In the genomic region with DNA sequence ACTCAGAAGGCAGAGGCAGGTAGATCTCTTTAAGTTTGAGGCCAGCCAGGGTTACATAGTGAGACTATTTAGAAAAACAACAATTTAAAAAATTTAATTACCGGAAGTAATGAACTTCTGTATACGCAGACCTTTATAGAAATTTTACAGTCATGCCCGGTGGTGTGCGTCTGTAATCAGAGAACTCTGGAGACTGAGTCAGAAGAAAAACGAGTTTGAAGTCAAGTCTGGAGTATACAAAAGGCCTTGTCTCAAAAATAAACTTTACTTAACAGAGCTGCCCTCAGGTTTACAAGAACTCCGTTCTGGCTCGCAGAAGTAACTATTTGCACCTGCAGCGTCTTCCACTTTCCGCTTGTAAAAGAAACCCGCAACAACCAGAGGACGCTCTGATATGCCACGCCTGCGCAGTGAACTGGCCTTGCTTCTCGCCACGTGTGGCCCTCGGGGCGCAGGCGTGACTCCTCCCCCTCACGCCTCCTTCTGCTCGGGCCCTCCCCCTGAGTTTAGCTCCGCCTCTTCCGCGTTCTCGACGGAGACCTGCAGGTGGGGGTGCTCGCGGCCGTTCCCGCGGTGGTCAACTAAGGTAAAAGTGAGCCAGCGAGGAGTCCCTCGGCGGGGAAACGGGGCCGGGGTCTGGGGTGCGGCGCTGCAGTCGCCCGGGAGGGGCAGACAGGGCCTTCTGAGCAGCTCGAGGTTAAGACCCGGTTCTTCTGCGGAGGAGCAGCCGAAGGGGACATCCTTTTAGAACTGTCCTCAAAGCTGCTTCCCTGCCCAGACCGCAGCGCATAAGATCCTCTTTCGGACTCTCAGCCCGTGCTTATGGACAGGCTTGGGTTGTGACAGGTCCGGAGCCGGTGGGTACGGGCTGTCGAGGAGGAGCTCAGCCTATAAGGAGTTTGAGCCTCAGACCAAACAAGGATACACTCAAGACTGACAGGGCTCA, we compare ENCODE assay signal across 7 mouse cellular contexts. TPM values are rescaled to one million over a fixed set of nuclear protein-coding genes. Genes with fewer than 3 reads are reported as not detected.
DNase-seq lines count a peak whose midpoint lies in the region; ATAC-seq and TF ChIP-seq lines count a peak whose summit lies in the region.

Mknk1 (plus strand) TSS at position 503 of the 946 bp plus-strand sequence.

- H3K4me3 ChIP-seq in intestine, postnatal 0 days (ENCODE audit: low read depth, low read length), result peak within 1 kb of the TSS; percentile 84
- peak within 1 kb of the TSS; percentile 78 for H3K4me3 ChIP-seq in midbrain, embryonic 12.5 days
- H3K4me3 ChIP-seq in small intestine, adult 2 months (ENCODE audit: low read depth, low read length), result peak within 1 kb of the TSS; percentile 84

- peaks cover 21% of the 10 kb centered on the region for H3K36me3 ChIP-seq in intestine, postnatal 0 days (ENCODE audit: control insufficient read depth, insufficient read depth)
- no peaks in the 10 kb centered on the region for H3K36me3 ChIP-seq in midbrain, embryonic 12.5 days
- peaks cover 15% of the 10 kb centered on the region for H3K36me3 ChIP-seq in small intestine, adult 2 months (ENCODE audit: control insufficient read depth, insufficient read depth, low read length)

- peak; percentile 46 for TF ChIP-seq CTCF in intestine, postnatal 0 days (IDR thresholded peaks at IDR 0.05; ENCODE audit: low read depth)
- no peak for TF ChIP-seq CTCF in small intestine, adult 2 months (IDR thresholded peaks at IDR 0.05; ENCODE audit: extremely low read depth, insufficient read length, insufficient replicate concordance, low read depth, low read length)

- peak within 1 kb of the TSS; percentile 83 for H3K9ac ChIP-seq in intestine, postnatal 0 days (ENCODE audit: low read depth, low read length)
- peak within 1 kb of the TSS; percentile 67 for H3K9ac ChIP-seq in midbrain, embryonic 12.5 days (replicated peaks)

- WGBS in intestine, postnatal 0 days, result under 1% methylated on average over 51 of the region's 51 CpGs
- 3% methylated on average over 51 of the region's 51 CpGs for WGBS in midbrain, embryonic 12.5 days
- WGBS in small intestine, adult 2 months, result under 1% methylated on average over 51 of the region's 51 CpGs

- no peaks in the 10 kb centered on the region for H3K9me3 ChIP-seq in intestine, postnatal 0 days (ENCODE audit: control insufficient read depth)
- no peaks in the 10 kb centered on the region for H3K9me3 ChIP-seq in midbrain, embryonic 12.5 days

- ATAC-seq in intestine, postnatal 0 days, result peak; percentile 91
- peak; percentile 95 for ATAC-seq in midbrain, embryonic 12.5 days (ENCODE audit: low FRiP score, low read depth)

- peak; percentile 91 for DNase-seq in adrenal gland, adult 8-10 months
- peak; percentile 93 for DNase-seq in embryo, embryonic 9.5 days (ENCODE audit: extremely low spot score)
- DNase-seq in gonadal fat pad, adult 2 months (ENCODE audit: low read depth), result no peak
- peak; percentile 93 for DNase-seq in left cerebral cortex, postnatal 4 days

- peak; percentile 84 for TF ChIP-seq POLR2A in small intestine, adult 2 months (IDR thresholded peaks at IDR 0.05; ENCODE audit: low read depth, low read length)

- intact Hi-C loops in left cerebral cortex, postnatal 4 days (cut with DNase I), result no loop called here

- peak within 1 kb of the TSS; percentile 85 for H3K4me2 ChIP-seq in intestine, postnatal 0 days (replicated peaks; ENCODE audit: low read depth)
- H3K4me2 ChIP-seq in midbrain, embryonic 12.5 days (replicated peaks), result peak within 1 kb of the TSS; percentile 79

- H3K4me1 ChIP-seq in intestine, postnatal 0 days (replicated peaks; ENCODE audit: control insufficient read depth, insufficient read depth, low read length), result no peaks in the 10 kb centered on the region; the same call in 1 of the 2 replicates
- peaks cover 8% of the 10 kb centered on the region for H3K4me1 ChIP-seq in midbrain, embryonic 12.5 days
- H3K4me1 ChIP-seq in small intestine, adult 2 months (ENCODE audit: control insufficient read depth, insufficient read depth, insufficient read length, low read length), result peaks cover 3% of the 10 kb centered on the region; the same call in 1 of the 2 replicates

- no peaks in the 10 kb centered on the region for H3K27me3 ChIP-seq in intestine, postnatal 0 days (replicated peaks; ENCODE audit: control insufficient read depth, insufficient read depth, low read length)
- H3K27me3 ChIP-seq in midbrain, embryonic 12.5 days, result no peaks in the 10 kb centered on the region
- H3K27me3 ChIP-seq in small intestine, adult 2 months (ENCODE audit: control insufficient read depth, insufficient read depth, low read length), result no peaks in the 10 kb centered on the region

- H3K27ac ChIP-seq in intestine, postnatal 0 days (ENCODE audit: low read depth, low read length), result peak within 1 kb of the TSS; percentile 57; the same call in 1 of the 2 replicates
- peak within 1 kb of the TSS; percentile 39; the same call in 1 of the 2 replicates for H3K27ac ChIP-seq in midbrain, embryonic 12.5 days (replicated peaks)
- 0 out of 2 replicates have a peak within 1 kb of the TSS, but pooled peaks have one; percentile 39 for H3K27ac ChIP-seq in small intestine, adult 2 months (ENCODE audit: insufficient read depth, low read depth, low read length)

RNA-seq across cellular contexts. Expression of gene Mknk1, which starts in this region (rescaled TPM):
- 10 to 100 TPM; 46.8 to 72.1 (median 57.8) TPM for total RNA-seq in adrenal gland, adult 8-10 months (2022)
- polyA plus RNA-seq in gonadal fat pad, adult 2 months (2012; rRNA removed), result 41.0 and 49.9 TPM in 2 replicates
- polyA plus RNA-seq in intestine, postnatal 0 days (2015; fragmentation: Nextera tagmentation; extraction: Ambion mirVana), result 12.8 and 15.1 TPM in 2 replicates
- 10 to 100 TPM; 28.8 to 29.8 TPM for total RNA-seq in left cerebral cortex, postnatal 4 days (2021)
- polyA plus RNA-seq in midbrain, embryonic 12.5 days (2016; fragmentation: Nextera tagmentation; extraction: Ambion mirVana), result 28.0 and 30.1 TPM in 2 replicates
- 25.3 and 26.8 TPM in 2 replicates for polyA plus RNA-seq in small intestine, adult 2 months (2012; rRNA removed)
